Comparison of ENCODE assay signal across 13 mouse cellular contexts in the genomic region with DNA sequence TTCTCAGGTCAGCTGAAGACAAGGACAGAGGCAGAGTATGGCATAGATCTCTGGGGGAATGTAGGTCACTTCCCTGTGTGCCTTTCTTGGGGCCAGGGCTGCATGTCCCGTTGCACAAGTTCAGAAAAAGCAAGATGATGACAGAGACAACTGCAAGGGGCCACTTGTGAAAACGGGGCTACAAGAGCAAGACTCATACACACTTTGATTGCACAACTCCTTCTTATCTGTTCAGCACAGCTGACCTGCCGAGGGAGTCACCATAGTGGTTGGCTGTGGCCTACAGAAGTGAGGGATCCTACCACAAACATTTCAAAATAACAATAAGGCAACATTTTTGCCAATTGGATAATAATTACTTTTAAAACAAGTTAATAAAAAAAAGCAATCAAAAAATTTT. TPM values are rescaled to one million over a fixed set of nuclear protein-coding genes. Genes with fewer than 3 reads are reported as not detected.
A peak's percentile ranks its signal among the peaks of the same experiment; 100 is the strongest.
DNase-seq lines count a peak whose midpoint lies in the region; ATAC-seq and TF ChIP-seq lines count a peak whose summit lies in the region.
"Had no signal": no experiment of that assay in that cellular context is flagged by ENCODE, and none has a peak within 500 bp of the region (broad histone marks: within the 10 kb centered on the region; RNA-seq: fewer than 3 reads in every experiment).

No protein-coding gene starts in this region.

- H3K9me3 ChIP-seq in lung, postnatal 0 days (ENCODE audit: low read length): no peaks in the 10 kb centered on the region
- H3K9me3 ChIP-seq in liver, embryonic 13.5 days (replicated peaks): no peaks in the 10 kb centered on the region
- H3K9me3 ChIP-seq: limb, embryonic 12.5 days had no signal

- H3K27me3 ChIP-seq in lung, postnatal 0 days (replicated peaks; ENCODE audit: insufficient read depth, low read length): no peaks in the 10 kb centered on the region
- H3K27me3 ChIP-seq in liver, embryonic 13.5 days: no peaks in the 10 kb centered on the region
- H3K27me3 ChIP-seq in spleen, adult 2 months (ENCODE audit: control insufficient read depth, insufficient read depth, low read length): no peaks in the 10 kb centered on the region

- DNase-seq in lung, postnatal 0 days (ENCODE audit: low spot score): peak; percentile 49
- no peak for DNase-seq in lung, postnatal 10 days
- peak; percentile 73 for DNase-seq in c-Kit-positive CD71-positive TER-119-negative erythroid progenitor cells, embryonic 14.5 days (ENCODE audit: low read depth)
- peak; percentile 79 for DNase-seq in liver, embryonic 13.5 days
- no peak for DNase-seq in spleen, adult 2 months (ENCODE audit: low read depth in 1 of 2, low spot score in 2 of 2)
- DNase-seq in B cell, adult 2 months: no peak
- DNase-seq in layer of hippocampus, postnatal 36 days: no peak
- DNase-seq in left cerebral cortex, adult 2 months (ENCODE audit: extremely low spot score in 1 of 2, low spot score in 2 of 2): no peak
- DNase-seq: adrenal gland, postnatal 10 days; cerebellum, adult 9-10 months; heart, postnatal 4 days; kidney, adult 8-10 months had no signal

- H3K27ac ChIP-seq in lung, postnatal 0 days (ENCODE audit: low read length): no peak overlapping the region
- peak overlapping the region; percentile 99 for H3K27ac ChIP-seq in liver, embryonic 13.5 days
- peak overlapping the region; percentile 38; the same call in 1 of the 2 replicates for H3K27ac ChIP-seq in spleen, adult 2 months (ENCODE audit: insufficient read depth, low read length)
- H3K27ac ChIP-seq in left cerebral cortex, adult 2 months: no peak overlapping the region
- H3K27ac ChIP-seq: limb, embryonic 12.5 days had no signal

- no peak for TF ChIP-seq EP300 in lung, postnatal 0 days (IDR thresholded peaks at IDR 0.05)

- no peak for TF ChIP-seq CTCF in lung, postnatal 0 days (IDR thresholded peaks at IDR 0.05)
- no peak for TF ChIP-seq CTCF in spleen, adult 2 months (IDR thresholded peaks at IDR 0.05; ENCODE audit: extremely low read depth, insufficient read depth, insufficient read length, insufficient replicate concordance)
- no peak for TF ChIP-seq CTCF in left cerebral cortex, adult 2 months (IDR thresholded peaks at IDR 0.05)

- H3K36me3 ChIP-seq in lung, postnatal 0 days (ENCODE audit: insufficient read depth, low read length): no peaks in the 10 kb centered on the region
- H3K36me3 ChIP-seq in liver, embryonic 13.5 days: no peaks in the 10 kb centered on the region
- no peaks in the 10 kb centered on the region for H3K36me3 ChIP-seq in spleen, adult 2 months (ENCODE audit: control insufficient read depth, insufficient read depth, low read length)
- H3K36me3 ChIP-seq: limb, embryonic 12.5 days had no signal

- no peak overlapping the region for H3K9ac ChIP-seq in lung, postnatal 0 days (replicated peaks; ENCODE audit: low read depth)
- H3K9ac ChIP-seq in liver, embryonic 13.5 days: peak overlapping the region; percentile 69
- H3K9ac ChIP-seq: limb, embryonic 12.5 days had no signal

- ATAC-seq in lung, postnatal 0 days: no peak
- ATAC-seq in liver, embryonic 13.5 days (ENCODE audit: low read depth): peak; percentile 84

- TF ChIP-seq POLR2A in spleen, adult 2 months (IDR thresholded peaks at IDR 0.05; ENCODE audit: low read depth, low read length): no peak

- no peaks in the 10 kb centered on the region for H3K4me1 ChIP-seq in lung, postnatal 0 days (ENCODE audit: insufficient read depth, low read depth, low read length)
- peaks cover 85% of the 10 kb centered on the region for H3K4me1 ChIP-seq in liver, embryonic 13.5 days (replicated peaks)
- H3K4me1 ChIP-seq in spleen, adult 2 months (ENCODE audit: control insufficient read depth, insufficient read depth, insufficient read length): peaks cover 11% of the 10 kb centered on the region; the same call in 1 of the 2 replicates
- H3K4me1 ChIP-seq: limb, embryonic 12.5 days had no signal

- WGBS in lung, postnatal 0 days: 22% methylated on average over 3 of the region's 3 CpGs
- 8% methylated on average over 3 of the region's 3 CpGs for WGBS in liver, embryonic 13.5 days (ENCODE audit: insufficient replicate concordance)
- WGBS in spleen, adult 2 months: 18% methylated on average over 3 of the region's 3 CpGs

- no peak overlapping the region for H3K4me3 ChIP-seq in lung, postnatal 0 days (ENCODE audit: low read depth, low read length)
- peak overlapping the region; percentile 33 for H3K4me3 ChIP-seq in liver, embryonic 13.5 days (replicated peaks)
- no peak overlapping the region for H3K4me3 ChIP-seq in spleen, adult 2 months (ENCODE audit: extremely low read depth, insufficient read depth, insufficient read length)
- H3K4me3 ChIP-seq in left cerebral cortex, adult 2 months: no peak overlapping the region
- H3K4me3 ChIP-seq: limb, embryonic 12.5 days had no signal

- intact Hi-C loops in left cerebral cortex, adult 2 months (cut with DNase I): no loop called here

- H3K4me2 ChIP-seq in lung, postnatal 0 days (replicated peaks; ENCODE audit: low read depth, low read length): no peak overlapping the region
- H3K4me2 ChIP-seq in liver, embryonic 13.5 days: peak overlapping the region; percentile 65
- H3K4me2 ChIP-seq: limb, embryonic 12.5 days had no signal

RNA-seq across cellular contexts. Expression of gene Rap1gap2, which starts 33.6 kb away (rescaled TPM):
- 1.1 and 1.2 TPM in 2 replicates for polyA plus RNA-seq in lung, postnatal 0 days (2015; fragmentation: Nextera tagmentation; extraction: Ambion mirVana)
- 0.77 and 0.82 TPM in 2 replicates for polyA plus RNA-seq in liver, embryonic 13.5 days (2015; fragmentation: Nextera tagmentation; extraction: Ambion mirVana)
- polyA plus RNA-seq in spleen, adult 2 months (2012; rRNA removed): 11.3 and 13.2 TPM in 2 replicates
- 100 to 1,000 TPM; 135 to 137 TPM for total RNA-seq in layer of hippocampus, postnatal 36 days (2021)
- 100 to 1,000 TPM; 186 to 188 TPM for total RNA-seq in left cerebral cortex, adult 2 months (2021)

RNA-seq across cellular contexts. Expression of gene Ccdc92b, which starts 42.3 kb away (rescaled TPM):
- polyA plus RNA-seq in lung, postnatal 0 days (2015; fragmentation: Nextera tagmentation; extraction: Ambion mirVana): 0.69 and 0.85 TPM in 2 replicates
- 7.6 and 8.3 TPM in 2 replicates for polyA plus RNA-seq in liver, embryonic 13.5 days (2015; fragmentation: Nextera tagmentation; extraction: Ambion mirVana)
- 2.0 and 3.1 TPM in 2 replicates for polyA plus RNA-seq in spleen, adult 2 months (2012; rRNA removed)
- total RNA-seq in layer of hippocampus, postnatal 36 days (2021): 10 to 100 TPM; 21.9 to 22.1 TPM
- 10 to 100 TPM; 29.8 to 31.7 TPM for total RNA-seq in left cerebral cortex, adult 2 months (2021)

Comparison
In these comparisons a context has a peak if more than half of its experiments do, and no peak if none do; other contexts are left out.
1. DNase-seq: peak in lung, postnatal 0 days (single experiment), c-Kit-positive CD71-positive TER-119-negative erythroid progenitor cells, embryonic 14.5 days (single experiment) and liver, embryonic 13.5 days (single experiment); none in lung, postnatal 10 days (single experiment), spleen, adult 2 months (0 of 2), B cell, adult 2 months (0 of 2), layer of hippocampus, postnatal 36 days (0 of 2) and left cerebral cortex, adult 2 months (0 of 2).
2. H3K27ac ChIP-seq: peak in liver, embryonic 13.5 days (single experiment) and spleen, adult 2 months (single experiment); none in lung, postnatal 0 days (single experiment) and left cerebral cortex, adult 2 months (single experiment).